Mouse (Mus musculus) midbrain, embryonic 15.5 days (tissue): ENCODE results near the gene Prpf18. TPM values are rescaled to one million over a fixed set of nuclear protein-coding genes. Genes with fewer than 3 reads are reported as not detected.

Source experiments
- polyA plus RNA-seq: library from polyadenylated mRNA; unstranded; fragments of >200 nt; fragmentation: Nextera tagmentation; extraction: Ambion mirVana; gene quantifications from 2 replicates; pipeline ENCODE4 v1.2.1, GENCODE M21; 2015

Prpf18 gene
- polyA plus RNA-seq, 1 experiment from 2014 or later: 49.3 TPM

Other genes starting within 250 kb of the Prpf18 start
- 5.9 and 6.5 TPM in 2 replicates for gene Bend7, start 65.7 kb upstream of the Prpf18 start, polyA plus RNA-seq
- gene Sephs1, start 229.5 kb upstream of the Prpf18 start, polyA plus RNA-seq: 54.4 and 57.2 TPM in 2 replicates